Mouse (Mus musculus) right cerebral cortex, postnatal 4 days (tissue): Measurements from ENCODE around the gene Adh6a.
"Not testable (repeated sequence)": the region's sequence is repeated elsewhere in the genome, so short reads cannot be mapped to it uniquely, and the experiment has no call there.

Experiments used
- DNase-seq: peaks from one replicate; pipeline ENCODE4 v3.0.0-alpha.2; 2022

Adh6a gene

GRCm38 (mm10) chr3:138333910-138334309 is 20.8 kb downstream of the Adh6a start:
- DNase-seq: no peak

DNA sequence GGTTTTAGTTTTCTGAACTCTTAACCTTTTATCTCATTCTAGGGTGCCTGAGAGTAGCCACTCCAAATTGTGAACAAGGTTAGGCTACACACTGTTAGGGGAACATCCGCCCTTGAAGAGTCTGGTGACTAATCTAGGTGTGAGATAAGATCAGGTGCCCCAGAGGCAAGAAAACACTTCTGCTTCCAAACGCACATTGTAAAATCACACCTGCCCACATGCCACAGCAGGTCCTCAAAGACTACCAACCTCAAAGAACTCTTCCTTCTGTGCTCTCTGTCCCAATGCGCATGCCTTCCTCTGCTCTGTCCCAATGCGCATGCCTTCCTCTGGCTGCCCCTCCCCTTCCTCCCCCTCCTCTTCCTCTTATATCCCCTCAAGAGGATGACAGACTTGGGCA is 21.2 kb downstream of the Adh6a start:
- no peak for DNase-seq

GRCm38 (mm10) chr3:138335566-138335965 is 22.5 kb downstream of the Adh6a start:
- no peak for DNase-seq

DNA sequence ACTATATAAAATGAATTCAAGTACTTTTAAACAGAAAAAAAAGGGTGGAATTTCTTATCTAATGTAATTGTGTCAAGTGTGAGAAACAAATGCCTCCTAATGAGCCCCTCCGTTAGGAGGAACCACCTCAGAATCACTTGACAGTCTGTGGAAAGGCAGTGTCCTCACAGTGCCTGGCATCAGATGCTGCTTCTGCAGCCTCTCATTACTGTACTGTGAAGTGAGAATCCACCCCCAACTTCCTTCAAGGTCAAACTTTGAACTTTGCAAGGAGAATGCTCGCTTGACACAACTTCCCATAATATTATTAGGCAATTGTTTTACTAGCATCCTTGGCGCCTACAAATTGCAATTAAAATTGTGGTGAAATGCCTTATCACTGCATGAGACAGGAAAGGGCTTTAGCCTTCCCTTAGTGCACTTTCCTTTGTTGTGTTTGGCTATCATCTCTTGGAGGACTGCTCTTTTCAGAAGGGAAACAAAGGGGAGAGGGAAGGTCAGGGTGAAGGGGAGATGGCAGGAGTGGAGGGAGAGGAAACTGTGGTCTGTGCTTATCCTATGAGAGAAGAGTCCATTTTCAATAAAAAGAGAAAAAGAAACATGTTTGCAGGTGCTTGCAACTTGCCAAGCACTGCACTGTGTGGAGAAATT is 23.1 kb downstream of the Adh6a start:
- no peak for DNase-seq

DNA sequence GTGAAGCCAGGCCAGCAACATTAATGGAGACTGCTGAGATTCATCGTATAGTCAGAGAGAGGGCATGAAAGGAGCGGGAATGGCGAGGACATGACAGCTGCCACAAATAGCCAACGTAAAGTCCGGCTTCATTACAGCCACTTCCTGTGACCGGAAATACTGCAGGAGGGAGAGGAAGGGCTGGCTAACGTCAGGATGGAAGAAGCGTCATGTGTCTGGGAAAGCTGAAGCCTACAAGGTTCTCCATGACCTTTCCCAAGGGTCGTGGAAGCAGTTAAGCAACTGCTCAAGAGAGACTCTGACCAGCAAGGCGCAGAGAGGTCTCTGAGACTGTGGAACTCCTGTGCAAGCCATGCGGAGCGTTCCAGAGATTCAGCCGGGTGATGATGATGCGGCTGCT is 28.4 kb downstream of the Adh6a start, which contains the start of gene Adh6b:
Gene Adh6b, plus strand, starts transcription at position 305 of the 400 bp plus-strand sequence.
- DNase-seq: no peak

DNA sequence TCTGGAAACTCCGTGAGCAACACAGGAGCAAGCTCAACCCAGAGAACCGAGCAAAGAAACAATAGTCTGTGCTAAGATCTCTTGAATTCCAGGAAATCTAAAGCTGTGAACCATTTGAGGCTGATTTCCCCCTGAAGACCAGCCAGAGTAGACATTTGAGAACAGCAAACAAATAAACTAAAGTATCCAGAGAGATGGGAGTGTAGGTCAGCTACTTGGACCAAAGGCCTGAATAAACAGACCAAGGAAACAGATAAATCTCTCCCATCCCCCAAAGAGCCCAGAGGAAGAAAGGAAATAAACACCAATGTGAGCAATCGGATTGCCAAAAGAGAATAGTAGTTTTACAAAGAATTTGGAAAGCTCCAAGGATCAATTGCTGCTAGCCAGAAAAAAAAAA is 34.0 kb downstream of the Adh6a start:
- no peak for DNase-seq

GRCm38 (mm10) chr3:138352012-138352809 is 39.1 kb downstream of the Adh6a start:
- no peak for DNase-seq

- DNase-seq: no peak
Measured at GRCm38 (mm10) chr3:138358856-138359255, 45.8 kb downstream of the Adh6a start.

- DNase-seq: no peak
Measured at GRCm38 (mm10) chr3:138360721-138361120, 47.6 kb downstream of the Adh6a start.

- no peak for DNase-seq
Measured at GRCm38 (mm10) chr3:138362920-138363319, 49.8 kb downstream of the Adh6a start.

DNA sequence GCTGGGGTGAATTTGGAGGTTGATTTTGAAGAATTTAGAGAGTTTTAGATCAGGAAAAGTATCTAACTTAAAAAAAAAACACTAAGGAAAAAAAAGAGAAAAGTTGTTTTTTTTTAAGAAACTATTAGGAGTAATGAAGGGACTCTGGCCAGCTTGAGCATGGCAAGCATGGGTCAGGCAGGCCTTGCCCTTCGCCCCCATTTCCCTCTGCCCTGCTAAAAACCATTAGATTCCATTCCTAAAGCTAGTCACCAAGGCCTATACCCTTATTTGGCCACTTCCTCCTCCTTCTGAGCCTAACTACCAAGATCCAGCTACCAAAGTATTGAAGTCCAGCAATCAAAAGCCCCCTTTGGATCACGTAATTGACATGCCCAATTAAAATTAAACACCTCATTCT is 53.1 kb downstream of the Adh6a start:
- DNase-seq: no peak

DNA sequence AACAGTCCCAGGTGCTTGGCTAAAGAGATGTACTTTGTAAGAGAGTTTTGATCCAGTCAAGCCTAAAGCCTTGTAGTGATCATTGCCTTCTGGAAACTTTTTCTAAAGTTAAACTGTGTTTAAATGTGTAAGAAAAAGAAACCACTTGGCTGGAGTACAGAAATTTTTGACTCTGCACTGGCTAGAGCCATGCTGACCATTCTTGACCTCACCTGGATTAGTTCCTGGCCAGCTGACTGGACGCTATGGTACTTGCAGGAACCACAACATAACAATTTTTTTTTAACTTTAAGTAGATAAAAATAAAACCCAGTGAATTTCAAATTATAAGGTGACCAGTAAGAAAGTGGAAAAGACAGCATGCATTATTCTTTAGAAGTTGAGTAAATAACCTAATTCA is 56.5 kb downstream of the Adh6a start:
- no peak for DNase-seq

- not testable (repeated sequence) for DNase-seq
Measured at GRCm38 (mm10) chr3:138370289-138370688, 57.2 kb downstream of the Adh6a start.

DNA sequence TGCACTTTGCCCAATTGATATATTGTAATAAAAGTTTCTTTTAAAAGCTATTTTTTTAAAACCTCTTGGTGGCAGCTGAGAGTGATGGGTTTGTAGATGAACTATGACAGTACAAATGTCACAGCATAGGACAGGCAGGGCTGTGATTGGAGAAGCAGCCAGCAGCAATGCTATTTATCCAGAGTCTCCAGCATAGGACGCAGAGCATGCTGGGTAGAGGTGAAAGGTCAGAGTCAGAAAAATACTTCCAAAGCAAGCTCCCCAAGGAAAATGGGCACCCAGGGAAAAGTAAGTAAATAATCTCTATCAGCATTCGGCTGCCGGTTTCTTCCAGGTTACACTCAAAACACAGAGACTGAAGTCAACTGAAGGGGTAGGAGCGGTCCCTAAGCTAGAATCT is 60.8 kb downstream of the Adh6a start:
- no peak for DNase-seq

GRCm38 (mm10) chr3:138375148-138375547 is 62.1 kb downstream of the Adh6a start:
- DNase-seq: no peak
